In the genomic region with DNA sequence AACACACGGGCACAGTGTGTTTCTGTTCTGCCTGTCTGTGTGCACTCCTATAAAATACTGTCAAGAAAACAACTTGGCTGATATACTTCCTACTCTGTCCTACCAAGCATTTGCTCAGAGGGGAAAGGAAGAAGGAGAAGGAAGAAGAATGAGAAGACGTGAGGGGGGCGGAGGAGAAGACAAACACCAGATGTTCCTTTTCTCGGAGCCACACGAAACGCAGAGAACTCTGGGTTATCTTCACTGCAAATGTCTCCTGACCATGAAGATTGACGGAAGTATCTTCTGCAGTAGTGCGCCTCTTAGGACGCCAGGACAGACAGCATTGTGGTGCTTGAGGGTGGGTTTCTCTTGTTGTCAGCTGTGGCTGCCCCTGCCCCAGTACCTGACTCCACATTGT, we compare ENCODE assay signal across 10 mouse cellular contexts.
DNase-seq lines count a peak whose midpoint lies in the region; ATAC-seq and TF ChIP-seq lines count a peak whose summit lies in the region.
"Had no signal": no experiment of that assay in that cellular context is flagged by ENCODE, and none has a peak within 500 bp of the region (broad histone marks: within the 10 kb centered on the region; RNA-seq: fewer than 3 reads in every experiment).

No protein-coding gene starts in this region.

- peak overlapping the region; percentile 32 for H3K4me2 ChIP-seq in kidney, postnatal 0 days (ENCODE audit: low read length)
- H3K4me2 ChIP-seq in heart, embryonic 15.5 days, result peak overlapping the region; percentile 44
- no peak overlapping the region for H3K4me2 ChIP-seq in liver, embryonic 15.5 days

- H3K9me3 ChIP-seq in kidney, postnatal 0 days (replicated peaks; ENCODE audit: low read length), result no peaks in the 10 kb centered on the region
- H3K9me3 ChIP-seq in heart, embryonic 15.5 days (replicated peaks), result no peaks in the 10 kb centered on the region
- no peaks in the 10 kb centered on the region for H3K9me3 ChIP-seq in liver, embryonic 15.5 days (replicated peaks)

- peak overlapping the region; percentile 77 for H3K27ac ChIP-seq in kidney, postnatal 0 days
- peak overlapping the region; percentile 89 for H3K27ac ChIP-seq in heart, embryonic 15.5 days
- H3K27ac ChIP-seq in liver, embryonic 15.5 days (replicated peaks), result 0 out of 2 replicates have a peak overlapping the region, but pooled peaks have one; percentile 9

- no peak overlapping the region for H3K4me3 ChIP-seq in kidney, postnatal 0 days (replicated peaks; ENCODE audit: low read depth, low read length)
- 0 out of 2 replicates have a peak overlapping the region, but pooled peaks have one; percentile 1 for H3K4me3 ChIP-seq in heart, embryonic 15.5 days
- H3K4me3 ChIP-seq in liver, embryonic 15.5 days (replicated peaks), result no peak overlapping the region

- ATAC-seq in frontal cortex, adult (ENCODE audit: low TSS enrichment), result peak; percentile 43
- no peak for ATAC-seq in kidney, postnatal 0 days (replicated peaks; ENCODE audit: low FRiP score, low read depth)
- ATAC-seq in heart, embryonic 15.5 days (replicated peaks; ENCODE audit: insufficient number of reproducible peaks, insufficient read depth, low FRiP score, low read depth), result 0 out of 2 replicates have a peak, but pooled peaks have one; percentile 23
- ATAC-seq in liver, embryonic 15.5 days (ENCODE audit: insufficient read depth), result no peak

- peaks cover 7% of the 10 kb centered on the region for H3K4me1 ChIP-seq in kidney, postnatal 0 days (replicated peaks; ENCODE audit: insufficient read depth, low read length)
- peaks cover 45% of the 10 kb centered on the region for H3K4me1 ChIP-seq in heart, embryonic 15.5 days (replicated peaks)
- no peaks in the 10 kb centered on the region for H3K4me1 ChIP-seq in liver, embryonic 15.5 days (replicated peaks)

- no peak overlapping the region; the same call in 1 of the 2 replicates for H3K9ac ChIP-seq in kidney, postnatal 0 days (ENCODE audit: low read depth, low read length)
- no peak overlapping the region for H3K9ac ChIP-seq in heart, embryonic 15.5 days
- H3K9ac ChIP-seq in liver, embryonic 15.5 days, result no peak overlapping the region

- no peak for TF ChIP-seq CTCF in kidney, postnatal 0 days (IDR thresholded peaks at IDR 0.05; ENCODE audit: low read depth)

- no peaks in the 10 kb centered on the region for H3K36me3 ChIP-seq in kidney, postnatal 0 days (ENCODE audit: insufficient read depth, low read length)
- no peaks in the 10 kb centered on the region for H3K36me3 ChIP-seq in heart, embryonic 15.5 days
- H3K36me3 ChIP-seq in liver, embryonic 15.5 days (replicated peaks), result no peaks in the 10 kb centered on the region

- H3K27me3 ChIP-seq in kidney, postnatal 0 days (ENCODE audit: insufficient read depth, low read length), result no peaks in the 10 kb centered on the region
- H3K27me3 ChIP-seq in heart, embryonic 15.5 days, result no peaks in the 10 kb centered on the region
- H3K27me3 ChIP-seq in liver, embryonic 15.5 days, result no peaks in the 10 kb centered on the region

- DNase-seq in frontal cortex, postnatal 10 days (ENCODE audit: low spot score in 2 of 2), result no peak
- peak; percentile 70 for DNase-seq in kidney, postnatal 0 days (ENCODE audit: low spot score)
- no peak for DNase-seq in kidney, postnatal 25 days
- no peak for DNase-seq in ovary, adult 18-20 months (ENCODE audit: low spot score)
- DNase-seq in neural tube, embryonic 10.5 days (ENCODE audit: extremely low spot score, low spot score), result no peak
- DNase-seq: cerebellum, postnatal 14 days; left cerebral cortex, postnatal 4 days had no signal

- 39% methylated on average over 9 of the region's 9 CpGs for WGBS in kidney, postnatal 0 days
- 26% methylated on average over 9 of the region's 9 CpGs for WGBS in heart, embryonic 15.5 days
- WGBS in liver, embryonic 15.5 days (ENCODE audit: insufficient replicate concordance), result 59% methylated on average over 9 of the region's 9 CpGs

Comparison
In these comparisons a context has a peak if more than half of its experiments do, and no peak if none do; other contexts are left out.
1. ATAC-seq: peak in frontal cortex, adult (single experiment) and heart, embryonic 15.5 days (single experiment); none in kidney, postnatal 0 days (single experiment) and liver, embryonic 15.5 days (single experiment).
2. H3K27ac ChIP-seq: peak in every context shown above with its lines; median percentile 89 in heart, embryonic 15.5 days; 77 in kidney, postnatal 0 days; 9 in liver, embryonic 15.5 days.